Mouse (Mus musculus) heart, adult 2 months (tissue): ENCODE results near the gene Sirt2.

Source experiments
- EP300 ChIP-seq: fragments of 200-500 bp; IDR thresholded peaks from 2 replicates; pipeline ENCODE4 v1.6.1; 2011; ENCODE audit warnings: low read depth, low read length, control low read depth; ENCODE audit not compliant: insufficient read depth
- POLR2A ChIP-seq: fragments of 200-500 bp; IDR thresholded peaks from 2 replicates; pipeline ENCODE4 v1.6.1; 2011; ENCODE audit warnings: mild to moderate bottlenecking, low read depth, low read length, control low read depth; ENCODE audit not compliant: insufficient read depth

DNA sequence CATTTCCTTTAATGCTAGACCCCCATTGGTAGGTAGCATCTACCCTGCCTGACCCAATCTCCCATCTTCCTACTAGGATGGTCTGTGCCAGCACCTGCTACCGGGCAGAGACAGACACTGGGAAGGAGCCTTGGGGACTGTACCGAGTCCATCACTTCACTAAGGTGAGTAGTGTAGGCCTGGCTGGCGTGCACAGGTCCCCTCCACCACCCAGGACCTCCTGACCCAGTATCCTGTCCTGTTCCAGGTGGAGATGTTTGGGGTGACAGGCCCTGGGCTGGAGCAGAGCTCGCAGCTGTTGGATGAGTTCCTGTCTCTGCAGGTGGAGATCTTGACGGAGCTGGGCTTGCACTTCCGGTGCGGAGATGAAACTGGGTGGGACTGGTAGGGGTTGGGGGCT is 16.6 kb upstream of the Sirt2 start:
- TF ChIP-seq POLR2A: no peak
- TF ChIP-seq EP300: no peak
